Mouse (Mus musculus): ENCODE data around the gene Myl4. TPM values are rescaled to one million over a fixed set of nuclear protein-coding genes. Genes with fewer than 3 reads are reported as not detected.

Gene Myl4
- polyA plus RNA-seq (2012; rRNA removed; ENCODE audit: low replicate concordance), result 0.89 and 1.9 TPM in 2 replicates

GRCm38 (mm10) chr11:104550406-104550974, at the start of gene Myl4, which contains the start of gene Cdc27:
Myl4 (plus strand) TSS chr11:104550663.
Cdc27 (minus strand) TSS chr11:104550620.

GRCm38 (mm10) chr11:104607491-104608245, 57.2 kb downstream of the Myl4 start, which contains the start of gene Itgb3:
Itgb3 (plus strand) TSS chr11:104608000.

Other genes starting within 250 kb of the Myl4 start
- 37.8 and 52.2 TPM in 2 replicates for gene Kansl1, start 81.8 kb upstream of the Myl4 start, polyA plus RNA-seq (2012; rRNA removed; ENCODE audit: low replicate concordance)
- gene Cdc27, start within 50 bp of the Myl4 start, polyA plus RNA-seq (2012; rRNA removed; ENCODE audit: low replicate concordance), result 0.62 and 0.93 TPM in 2 replicates
- 3.4 and 4.6 TPM in 2 replicates for gene Itgb3, start 57.3 kb downstream of the Myl4 start, polyA plus RNA-seq (2012; rRNA removed; ENCODE audit: low replicate concordance)
- not detected in 2 replicates for gene Gm11639, start 135.0 kb downstream of the Myl4 start, polyA plus RNA-seq (2012; rRNA removed; ENCODE audit: low replicate concordance)

Measured in duodenum, adult 2 months (tissue).